Mouse (Mus musculus): ENCODE data around the gene Dusp19.
A peak's percentile ranks its signal among the peaks of the same experiment; 100 is the strongest.

Gene Dusp19

DNA sequence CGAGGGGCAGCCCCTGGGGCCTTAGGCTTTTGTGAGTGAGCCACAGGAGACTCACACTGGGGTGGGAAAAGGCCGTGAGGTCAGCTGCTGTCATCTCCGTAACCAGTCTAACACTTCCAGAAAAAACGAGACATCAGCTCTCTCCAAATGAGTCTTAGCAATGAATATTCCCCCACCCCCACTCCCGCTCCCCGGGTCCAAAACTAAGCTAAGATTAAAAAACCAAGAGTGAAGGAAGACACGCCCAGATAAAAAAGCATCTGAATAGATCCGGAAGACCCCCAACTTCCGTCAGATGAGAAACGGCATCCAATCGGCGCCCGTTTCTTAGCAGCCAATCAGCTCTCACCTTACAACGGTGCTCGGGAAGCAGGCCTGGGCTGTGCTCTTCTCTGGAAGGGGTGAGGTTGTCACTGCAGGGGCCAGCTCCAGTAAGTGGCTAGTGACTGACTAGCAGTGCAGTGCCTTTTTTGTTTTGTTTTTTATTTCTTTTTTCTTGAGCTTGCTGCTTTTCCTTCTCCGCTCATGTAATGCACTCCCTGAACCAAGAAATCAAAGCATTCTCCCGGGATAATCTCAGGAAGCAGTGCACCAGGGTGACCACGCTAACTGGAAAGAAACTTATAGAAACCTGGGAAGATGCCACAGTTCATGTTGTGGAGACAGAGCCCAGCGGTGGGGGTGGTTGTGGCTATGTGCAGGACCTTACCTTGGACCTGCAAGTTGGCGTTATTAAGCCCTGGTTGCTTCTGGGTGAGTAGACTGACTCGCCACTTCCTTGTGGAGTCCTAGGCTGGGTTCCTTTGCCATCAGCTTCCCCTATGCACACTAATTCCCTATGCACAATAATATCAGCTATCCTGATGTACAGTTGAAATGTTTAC, at the start of gene Dusp19, which contains the start of gene Nup35:
TSS of gene Dusp19 (plus strand) at position 192 of the 884 bp plus-strand sequence.
TSS of gene Nup35 (plus strand) at position 383 of the 884 bp plus-strand sequence.
- DNase-seq (ENCODE audit: low read depth), result peak; percentile 98

DNA sequence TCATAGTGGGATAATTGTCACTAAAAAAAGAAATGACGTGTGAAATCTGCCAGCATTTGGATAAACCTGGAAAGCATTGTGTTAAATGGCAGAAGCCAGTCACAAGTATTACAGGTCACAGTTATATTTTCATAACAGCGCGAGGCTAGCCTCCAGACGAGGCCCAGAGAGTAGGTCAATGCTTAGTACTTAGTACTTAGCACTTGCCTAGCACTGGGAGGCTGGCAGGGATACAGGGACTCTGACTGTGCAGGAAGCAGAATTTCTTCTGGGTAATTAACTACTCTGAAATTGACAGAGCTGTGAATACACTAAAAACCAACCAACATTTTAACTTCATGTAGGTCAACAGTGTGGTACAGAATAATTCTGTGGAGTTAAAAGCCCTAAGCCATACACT, 49.4 kb upstream of the Dusp19 start:
- DNase-seq (ENCODE audit: low read depth), result no peak

DNA sequence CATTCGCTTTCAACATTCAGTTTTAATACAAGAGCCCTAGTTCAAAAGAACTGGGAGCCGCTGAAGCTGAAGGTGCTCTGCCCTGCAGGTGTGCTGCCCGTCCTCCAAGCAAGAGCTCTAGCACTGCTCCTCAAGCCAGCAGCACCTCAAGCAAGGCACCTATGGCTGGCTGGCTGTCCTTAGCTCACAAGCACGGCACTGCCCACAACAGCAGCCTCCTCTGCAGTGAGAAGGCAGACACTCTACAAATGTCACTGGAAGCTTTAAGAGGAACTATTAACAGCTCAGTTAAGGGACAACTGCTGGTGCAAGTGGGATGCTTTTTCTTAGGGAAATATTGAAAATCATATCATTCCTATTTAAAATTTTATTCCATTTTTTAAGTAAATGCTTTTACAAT, 46.2 kb upstream of the Dusp19 start:
- no peak for DNase-seq (ENCODE audit: low read depth)

DNA sequence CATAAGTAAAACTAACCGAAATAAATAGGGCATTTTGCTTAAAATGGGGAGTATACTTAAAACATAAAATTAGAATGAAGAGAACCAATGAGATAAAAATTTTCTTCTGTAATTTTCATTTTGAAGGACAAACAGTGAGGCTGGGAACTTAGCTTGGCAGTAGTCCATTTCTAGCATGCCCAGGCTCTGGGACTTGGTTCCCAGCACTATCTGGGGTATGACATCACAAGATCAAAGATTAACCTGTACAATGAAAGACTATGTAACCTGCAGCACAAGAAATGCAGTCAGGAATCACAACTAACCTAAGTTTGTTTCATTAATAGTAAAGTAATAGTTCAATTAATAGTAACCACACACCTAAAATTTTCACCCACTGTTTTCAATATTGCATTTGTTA, 39.6 kb upstream of the Dusp19 start:
- no peak for DNase-seq (ENCODE audit: low read depth)

DNA sequence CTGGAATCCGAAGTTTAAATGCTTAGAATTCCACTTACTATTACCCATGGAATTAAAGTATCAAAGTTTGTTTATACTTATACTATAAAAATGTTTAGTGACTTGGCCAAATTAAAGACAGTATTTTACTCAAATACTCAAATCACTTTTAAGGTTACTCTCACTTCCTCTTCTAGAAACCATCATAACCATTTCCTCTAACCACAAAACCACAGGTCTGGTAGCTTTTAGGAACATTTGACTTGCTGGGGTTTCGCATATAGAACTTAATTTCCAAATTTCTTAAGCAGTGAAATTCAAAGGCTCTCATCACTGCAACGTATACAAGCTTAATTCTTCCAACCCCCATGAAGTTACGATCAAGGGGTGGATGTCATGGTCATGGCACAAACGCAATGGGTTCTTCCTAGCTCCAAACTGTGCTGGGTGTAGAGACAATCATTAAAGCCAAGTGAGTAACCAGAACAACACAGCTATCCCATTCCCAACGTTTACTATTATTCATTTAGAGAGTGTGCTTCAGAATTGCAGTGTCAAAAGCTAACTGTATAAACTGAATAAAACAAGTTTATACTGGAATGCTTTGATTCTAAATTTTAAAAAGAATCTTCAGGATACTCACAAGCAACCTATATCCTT, 37.5 kb upstream of the Dusp19 start:
- DNase-seq (ENCODE audit: low read depth), result peak; percentile 82

DNA sequence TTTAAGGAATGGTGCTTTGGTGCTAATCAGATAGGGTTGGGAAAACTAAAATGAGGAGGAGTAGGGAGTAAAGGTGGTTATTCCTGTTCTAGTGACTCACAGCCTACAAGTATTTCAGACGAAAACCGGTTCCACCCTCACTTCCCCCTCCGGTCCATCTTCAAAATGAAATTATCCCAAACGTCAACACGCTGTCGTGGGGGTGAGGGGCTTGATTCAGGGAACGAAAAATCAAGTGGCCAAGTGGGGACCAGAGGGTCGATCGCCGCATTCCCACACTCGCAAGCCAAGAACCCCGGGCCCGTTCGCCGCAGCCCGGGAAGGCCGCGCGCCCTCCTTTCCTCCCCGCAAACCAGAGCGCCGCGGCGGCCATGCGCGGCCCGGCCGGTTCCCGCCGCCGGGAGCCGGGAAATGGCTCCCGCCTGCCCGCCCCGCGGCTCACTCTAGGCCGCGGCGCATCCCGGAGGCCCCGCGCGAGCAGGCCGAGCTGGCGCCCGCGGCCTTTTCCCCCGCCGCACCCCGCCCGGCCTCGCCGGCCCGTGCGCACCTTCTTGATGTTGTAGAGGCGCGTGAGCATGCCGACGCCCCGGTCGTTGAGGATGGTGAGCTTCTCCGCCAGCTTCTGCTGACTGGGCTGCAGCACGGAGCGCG, 36.4 kb upstream of the Dusp19 start:
- peak; percentile 29 for DNase-seq (ENCODE audit: low read depth)

DNA sequence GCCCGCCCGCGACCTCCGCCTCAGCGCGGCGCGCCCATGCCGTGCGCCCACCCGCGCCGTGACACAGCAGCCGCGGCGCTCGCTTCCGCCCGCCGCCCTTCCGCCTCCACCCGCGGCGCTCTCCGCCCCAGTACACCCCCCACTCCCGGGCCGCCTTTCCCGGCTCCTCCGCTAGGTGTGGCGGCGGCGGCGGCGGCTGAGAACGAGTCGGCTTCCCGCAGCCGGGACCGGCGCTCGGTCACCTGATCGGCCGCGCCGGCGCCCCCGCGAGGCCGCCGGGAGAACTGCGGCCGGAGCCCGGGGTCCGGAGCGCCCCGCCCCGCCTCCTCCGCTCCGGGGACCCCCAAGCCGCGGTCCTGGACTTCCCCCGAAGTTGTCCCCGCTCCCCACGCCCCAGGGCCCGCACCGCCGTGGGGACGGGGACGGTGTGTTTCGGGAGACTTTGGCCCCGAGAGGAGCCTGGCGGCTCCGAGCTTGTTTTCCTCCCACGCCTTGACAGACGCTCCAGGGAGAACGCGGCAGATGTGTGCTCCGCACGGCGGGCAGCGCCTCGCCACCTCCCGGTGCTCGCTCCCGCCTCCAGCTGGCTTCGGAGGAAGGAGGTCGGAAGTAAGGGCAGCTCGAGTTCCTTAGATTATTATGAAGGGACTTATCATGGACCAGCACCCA, 35.7 kb upstream of the Dusp19 start, which contains the start of gene Nckap1:
TSS of gene Nckap1 (minus strand) at position 338 of the 669 bp plus-strand sequence.
- DNase-seq (ENCODE audit: low read depth), result peak; percentile 62

DNA sequence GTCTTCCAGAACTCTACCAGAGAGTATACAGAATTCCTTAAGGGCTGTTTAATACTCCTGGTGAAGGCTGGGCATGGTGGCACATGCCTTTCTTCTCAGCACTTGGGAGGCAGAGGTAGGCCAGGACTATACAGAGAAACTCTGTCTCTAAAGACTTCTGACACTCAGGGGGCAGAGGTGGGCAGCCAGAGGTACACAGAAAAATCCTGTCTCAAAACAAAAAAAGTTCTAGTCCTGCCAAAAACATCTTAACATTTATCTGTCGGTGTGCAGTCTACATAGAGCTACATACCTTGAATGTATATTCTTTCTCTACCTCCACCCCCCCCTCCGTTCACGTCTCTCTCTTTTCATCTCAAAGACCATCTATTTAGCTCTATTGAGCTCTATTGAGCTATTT, 34.5 kb upstream of the Dusp19 start:
- DNase-seq (ENCODE audit: low read depth), result no peak

DNA sequence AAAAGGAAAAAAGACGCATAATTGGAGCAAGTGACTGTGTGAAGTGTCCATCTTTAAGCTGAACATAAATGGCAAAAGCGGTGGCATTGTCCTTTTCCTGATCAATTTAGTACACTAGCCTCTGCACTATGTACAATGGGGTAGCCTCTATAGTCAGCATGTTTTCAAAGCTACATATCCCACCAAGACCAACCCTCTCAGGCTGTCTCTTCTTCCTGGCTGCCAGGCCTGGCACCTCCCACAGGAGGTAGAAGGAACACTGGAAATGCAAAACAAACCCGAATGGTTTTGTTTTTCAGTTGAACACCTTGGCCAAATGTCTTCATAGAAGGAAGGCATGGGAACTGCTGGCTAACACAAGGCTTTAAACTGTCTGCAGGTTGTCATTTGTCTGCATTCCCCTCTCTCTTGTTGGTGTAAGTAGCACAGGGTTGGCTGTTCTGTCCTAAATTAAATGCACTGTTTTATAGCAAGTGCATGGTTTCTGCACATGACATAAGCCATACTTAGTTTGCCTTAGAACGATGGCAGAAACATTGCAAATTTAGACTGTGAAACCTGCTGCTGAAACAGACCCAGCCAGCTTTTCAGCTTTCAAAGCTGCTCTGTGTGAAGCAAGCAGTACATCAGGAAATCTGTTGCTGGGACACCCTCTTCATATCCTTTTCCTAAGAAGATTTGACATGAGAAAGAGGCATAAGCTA, 22.5 kb upstream of the Dusp19 start:
- no peak for DNase-seq (ENCODE audit: low read depth)

DNA sequence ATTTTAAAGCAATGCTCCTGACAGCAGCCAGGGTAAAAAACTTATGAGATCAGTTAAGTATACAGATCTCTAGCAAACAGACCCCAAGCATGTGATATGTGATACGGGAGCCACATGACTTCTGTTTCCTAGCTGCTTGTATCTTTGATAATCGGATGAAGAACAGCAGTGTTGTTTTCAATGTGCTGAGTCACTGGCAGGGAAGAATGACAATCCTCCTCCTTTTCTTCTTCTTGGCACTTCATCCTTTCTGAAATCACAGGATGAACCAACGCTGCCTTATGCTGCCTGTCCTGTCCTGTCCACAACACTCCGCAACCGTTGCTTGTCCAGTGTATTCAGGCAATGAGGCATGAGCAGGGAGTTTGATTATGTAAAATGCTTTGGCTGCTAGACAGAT, 19.9 kb upstream of the Dusp19 start:
- peak; percentile 28 for DNase-seq (ENCODE audit: low read depth)

DNA sequence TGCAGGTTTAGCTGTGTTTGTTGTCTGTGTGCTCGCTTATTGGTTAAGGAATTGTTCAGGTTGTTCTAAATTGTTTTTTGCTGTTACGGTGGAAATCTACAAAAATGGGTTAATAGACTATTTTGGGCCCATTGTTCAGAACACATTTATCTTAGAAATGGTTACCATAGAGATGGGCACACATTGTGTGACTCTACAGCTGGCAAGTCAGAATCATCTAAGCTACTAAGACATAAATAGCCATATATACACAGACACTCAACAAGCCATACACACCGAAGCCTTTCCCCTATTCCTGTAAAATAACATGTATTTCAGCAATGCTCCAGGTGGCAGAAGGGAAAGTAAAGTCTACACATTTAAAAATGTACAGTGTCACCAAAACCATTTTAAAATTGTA, 17.0 kb upstream of the Dusp19 start:
- DNase-seq (ENCODE audit: low read depth), result no peak

DNA sequence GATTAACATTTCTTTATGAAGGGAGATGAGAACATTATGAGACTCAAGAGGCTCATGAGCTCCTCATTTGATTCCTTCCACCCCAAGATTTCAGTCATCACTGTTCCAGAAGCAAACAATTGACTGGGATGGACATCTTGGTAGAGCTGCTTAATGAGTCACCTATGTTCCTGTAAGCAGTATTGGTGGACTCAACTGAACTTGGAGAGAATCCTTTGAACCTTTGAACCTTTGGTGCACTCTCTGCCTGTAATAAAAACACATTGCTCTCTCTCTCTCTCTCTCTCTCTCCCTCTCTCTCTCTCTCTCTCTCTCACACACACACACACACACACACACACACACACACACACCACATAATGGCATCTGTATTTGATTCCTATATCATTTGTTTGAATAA, 16.2 kb upstream of the Dusp19 start:
- DNase-seq (ENCODE audit: low read depth), result no peak

DNA sequence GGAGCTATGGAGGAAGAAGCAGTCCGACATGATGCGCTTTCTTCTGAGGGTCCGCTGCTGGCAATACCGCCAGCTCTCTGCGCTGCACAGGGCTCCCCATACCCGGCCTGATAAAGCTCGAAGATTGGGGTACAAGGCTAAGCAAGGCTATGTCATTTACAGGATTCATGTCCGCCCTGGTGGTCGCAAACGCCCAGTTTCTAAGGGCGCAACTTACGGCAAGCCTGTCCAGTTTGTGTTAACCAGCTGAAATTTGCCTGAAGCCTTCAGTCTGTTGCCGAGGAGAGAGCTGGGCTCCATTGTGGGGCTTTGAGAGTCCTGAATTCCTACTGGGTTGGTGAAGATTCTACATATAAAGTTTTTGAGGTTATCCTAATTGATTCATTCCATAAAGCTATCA, 14.1 kb upstream of the Dusp19 start:
- DNase-seq (ENCODE audit: low read depth), result no peak

DNA sequence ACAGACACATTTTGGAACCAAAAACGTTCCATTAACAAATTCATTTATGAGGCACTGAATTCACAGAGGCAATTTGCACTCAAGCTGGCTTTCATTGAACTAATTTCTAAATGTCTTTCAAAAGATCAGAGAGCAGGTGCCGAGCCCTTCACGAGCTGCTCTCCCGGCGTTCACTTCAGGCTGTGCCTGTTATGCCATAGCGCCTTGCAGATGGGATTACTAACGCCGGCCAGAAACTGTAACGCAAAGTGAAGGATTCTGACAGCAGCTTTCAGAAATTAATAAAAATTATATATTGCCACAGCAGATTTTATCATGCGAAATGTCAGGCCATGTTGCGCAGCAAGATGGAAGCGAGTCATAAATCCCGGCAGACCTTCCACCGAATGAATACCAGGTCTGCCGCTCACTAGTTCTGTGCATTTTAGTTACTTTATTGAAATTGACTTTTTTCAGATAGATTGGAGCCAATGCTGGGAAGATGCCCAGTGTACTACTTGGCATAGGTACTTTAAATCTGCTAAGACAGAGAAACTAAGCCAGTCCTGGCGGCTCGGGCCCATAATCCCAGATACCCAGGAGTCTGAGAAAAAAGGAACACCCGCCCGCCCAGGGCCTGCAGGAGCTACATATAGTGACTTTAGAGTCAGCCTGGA, 12.9 kb upstream of the Dusp19 start:
- no peak for DNase-seq (ENCODE audit: low read depth)

DNA sequence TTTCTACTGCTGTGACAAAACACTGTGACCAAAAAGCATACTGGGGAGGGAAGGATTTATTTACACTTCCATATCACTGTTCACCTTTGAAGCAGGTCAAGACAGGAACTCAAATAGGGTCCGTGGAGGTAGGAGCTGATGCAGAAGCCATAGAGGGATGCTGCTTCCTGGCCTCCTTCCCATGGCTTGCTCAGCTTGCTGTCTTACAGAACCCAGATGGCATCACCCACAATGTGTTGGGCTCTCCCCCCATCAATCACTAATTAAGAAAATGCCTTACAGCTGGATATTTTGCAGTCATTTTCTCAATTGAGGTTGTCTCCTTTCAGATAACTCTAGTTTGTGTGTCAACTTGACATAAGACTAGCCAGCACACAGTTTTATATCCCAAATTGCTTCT, 4.6 kb upstream of the Dusp19 start:
- no peak for DNase-seq (ENCODE audit: low read depth)

DNA sequence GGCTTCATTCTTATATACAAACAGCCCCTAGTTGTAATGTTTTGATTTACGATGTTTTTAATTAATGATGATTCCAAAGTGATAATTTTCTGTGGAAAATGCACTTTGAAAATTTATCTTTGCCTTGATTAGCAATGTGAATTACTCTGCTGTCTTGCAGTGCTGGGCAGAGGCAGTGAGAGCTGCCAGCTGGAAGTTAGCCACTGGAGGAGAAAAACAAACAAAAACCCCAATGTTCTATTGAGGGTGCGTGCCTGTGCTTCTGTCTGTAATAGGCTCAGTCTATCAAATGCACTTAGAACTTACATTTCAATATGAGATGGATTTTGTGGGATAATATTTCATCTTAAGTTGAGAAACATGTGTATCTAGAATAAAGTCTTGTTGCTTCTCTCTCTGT, 4.0 kb upstream of the Dusp19 start:
- DNase-seq (ENCODE audit: low read depth), result no peak

DNA sequence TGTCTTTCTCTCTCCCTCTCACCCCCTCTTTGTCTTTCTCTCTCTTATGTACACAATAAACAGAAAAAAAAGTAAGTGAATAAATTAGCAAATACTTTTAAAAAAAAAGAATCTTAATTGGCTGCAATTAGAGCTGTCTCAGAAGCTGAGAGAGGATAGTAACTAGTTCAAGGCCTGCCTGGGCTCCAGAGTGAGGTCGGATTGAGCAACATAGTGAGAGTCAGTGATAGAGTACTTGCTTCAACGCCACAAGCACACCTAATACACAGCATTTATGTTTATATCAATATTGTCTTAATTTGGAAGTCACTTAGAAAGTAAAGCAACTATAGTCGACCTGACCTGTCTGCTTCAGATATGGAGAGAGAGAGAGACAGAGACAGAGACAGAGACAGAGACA, 2.1 kb downstream of the Dusp19 start:
- no peak for DNase-seq (ENCODE audit: low read depth)

DNA sequence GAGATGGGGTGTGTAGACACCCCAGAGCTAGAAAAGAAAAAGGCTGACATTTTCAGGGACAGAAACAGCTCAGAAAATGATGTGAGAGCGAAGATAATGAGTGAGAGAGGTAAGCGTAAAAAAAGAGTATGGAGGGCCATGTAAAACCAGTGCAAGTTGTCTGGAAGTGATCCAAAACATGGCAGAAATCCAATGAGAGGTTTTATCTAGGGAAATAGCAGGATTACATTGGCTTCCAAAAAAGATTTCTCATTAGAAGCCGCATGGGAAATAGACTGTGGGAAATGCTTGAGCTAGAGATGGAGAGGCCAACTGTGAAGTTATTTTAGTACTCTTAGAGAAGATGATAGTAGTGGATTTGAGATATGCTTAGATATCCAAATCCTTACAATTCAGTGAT, 5.1 kb downstream of the Dusp19 start:
- no peak for DNase-seq (ENCODE audit: low read depth)

DNA sequence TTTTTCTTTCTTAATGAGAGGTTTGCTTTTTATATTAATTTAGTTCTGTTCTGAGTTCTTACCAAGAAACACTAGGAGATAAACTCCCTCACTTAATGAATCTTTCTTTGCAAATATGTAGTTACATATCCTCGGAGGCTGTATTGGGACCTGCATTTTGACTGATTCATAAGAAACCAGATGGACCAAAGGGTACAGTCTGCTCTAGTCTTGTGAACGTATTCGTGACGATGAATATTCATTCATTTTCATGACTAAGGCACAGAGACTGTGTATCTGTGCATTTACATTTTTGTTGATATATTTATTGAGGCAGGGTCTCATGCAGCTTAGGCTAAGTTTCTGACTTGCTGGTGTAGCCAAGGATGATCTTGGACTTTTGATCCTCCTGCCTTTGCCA, 7.7 kb downstream of the Dusp19 start:
- DNase-seq (ENCODE audit: low read depth), result no peak

DNA sequence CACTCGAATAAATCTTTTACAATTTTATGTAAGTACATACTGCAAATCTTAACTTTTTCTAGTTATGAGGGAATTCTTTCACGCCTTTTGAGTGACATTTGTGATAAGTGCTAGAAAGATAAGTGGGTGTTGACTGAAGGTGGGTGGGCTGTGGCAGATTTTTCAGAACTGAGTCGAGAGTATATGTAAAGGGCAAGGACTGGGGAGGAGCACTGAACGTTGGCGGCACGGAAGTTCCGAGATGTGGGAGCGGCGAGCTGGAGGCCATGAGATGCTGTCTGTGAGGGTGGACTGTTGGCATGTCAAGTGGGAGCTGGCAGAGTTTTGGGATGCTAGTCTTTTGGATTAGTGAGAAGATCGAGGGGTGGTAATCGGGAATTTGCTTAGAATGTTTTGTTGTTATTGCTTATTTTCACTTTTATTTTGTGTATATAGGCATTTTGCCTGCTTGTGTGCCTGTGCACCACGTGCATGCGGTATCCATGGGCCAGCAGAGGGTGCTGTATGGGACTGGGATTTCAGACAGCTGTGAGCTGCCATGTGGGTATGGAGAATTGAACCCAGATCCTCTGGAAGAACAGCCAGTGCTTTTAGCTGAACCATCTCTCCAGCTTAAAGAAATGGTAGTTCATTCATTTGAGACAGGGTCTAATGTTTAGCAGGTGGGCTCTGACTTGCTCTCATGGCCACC, 15.6 kb downstream of the Dusp19 start:
- no peak for DNase-seq (ENCODE audit: low read depth)
